Mouse (Mus musculus) kidney, adult 8-10 months (tissue): ENCODE measurements around the gene Ate1.
"Not testable (repeated sequence)": the region's sequence is repeated elsewhere in the genome, so short reads cannot be mapped to it uniquely, and the experiment has no call there.

ENCODE experiments used
- DNase-seq, 2 experiments: peaks; one replicate each; pipeline ENCODE4 v3.0.0; 2022

The Ate1 gene

GRCm38 (mm10) chr7:130390060-130390459, 130.1 kb downstream of the Ate1 start:
- not testable (repeated sequence) for DNase-seq

DNA sequence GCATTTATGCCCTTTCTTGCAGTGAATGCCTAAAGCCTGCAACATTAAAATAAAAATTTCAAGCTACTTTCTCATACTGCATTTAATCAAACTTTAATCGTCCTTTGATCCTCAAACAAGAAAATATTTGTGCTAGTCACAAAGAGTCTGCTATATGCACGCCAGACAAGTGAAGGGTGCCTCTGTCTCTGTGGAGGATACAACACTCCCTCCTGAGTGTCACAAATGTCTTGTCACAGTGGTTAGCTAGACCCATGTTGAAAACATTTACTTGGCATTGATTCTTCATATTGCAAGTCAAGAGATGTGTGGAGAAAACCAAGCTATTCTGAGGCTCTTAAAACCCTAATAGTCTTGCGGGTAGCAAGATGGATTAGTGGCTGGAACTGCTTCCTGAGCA, 133.9 kb downstream of the Ate1 start:
- no peak for DNase-seq

- DNase-seq = no peak
These were observed 134.4 kb downstream of the Ate1 start for GRCm38 (mm10) chr7:130385732-130386294.

DNA sequence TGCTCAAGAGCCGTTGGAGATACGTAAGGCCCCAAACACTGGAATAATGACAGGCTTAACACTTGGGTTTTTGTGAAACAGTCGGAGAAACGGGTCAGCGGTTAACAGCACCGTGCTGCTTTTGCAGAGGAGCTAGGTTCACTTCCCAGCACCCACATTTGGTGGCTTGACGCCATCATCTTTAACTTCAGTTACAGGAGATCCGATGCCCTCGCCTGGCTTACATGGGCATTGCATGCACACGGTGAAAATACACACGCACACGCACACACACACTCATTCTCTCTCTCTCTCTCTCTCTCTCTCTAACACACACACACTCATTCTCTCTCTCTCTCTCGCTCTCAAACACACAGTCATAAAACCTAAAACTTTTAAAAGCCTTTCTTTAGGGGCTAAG, 138.0 kb downstream of the Ate1 start:
- DNase-seq = no peak

GRCm38 (mm10) chr7:130381387-130381951, 138.7 kb downstream of the Ate1 start:
- no peak for DNase-seq

DNA sequence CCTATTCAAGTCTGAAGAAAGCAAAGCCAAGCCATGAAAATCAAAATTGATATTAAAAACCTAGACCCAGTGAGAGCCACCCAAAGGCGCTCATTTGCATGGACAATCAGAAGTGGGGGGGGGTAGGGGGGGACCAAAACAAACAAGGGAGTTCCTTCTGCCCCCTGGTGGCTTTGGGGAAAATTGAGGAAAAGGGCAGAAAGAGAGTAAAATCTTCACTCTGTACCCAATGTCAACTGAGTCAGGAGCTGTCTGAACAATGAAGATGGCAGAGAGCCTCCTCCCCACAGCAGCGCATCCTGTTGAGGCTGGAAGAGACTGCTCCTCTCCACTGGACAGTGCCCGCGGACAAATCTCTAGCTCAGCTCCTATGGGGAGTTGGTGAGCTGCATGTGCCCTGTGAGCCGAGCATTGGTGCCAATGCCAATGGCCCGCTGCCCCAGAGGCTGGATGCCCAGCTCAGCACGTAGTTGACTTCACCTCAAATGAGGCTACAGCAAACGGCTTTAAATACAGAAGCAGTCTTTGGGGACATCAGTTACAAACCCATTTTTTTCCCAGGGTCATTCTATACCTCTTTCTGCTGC, 139.3 kb downstream of the Ate1 start:
- no peak for DNase-seq

DNA sequence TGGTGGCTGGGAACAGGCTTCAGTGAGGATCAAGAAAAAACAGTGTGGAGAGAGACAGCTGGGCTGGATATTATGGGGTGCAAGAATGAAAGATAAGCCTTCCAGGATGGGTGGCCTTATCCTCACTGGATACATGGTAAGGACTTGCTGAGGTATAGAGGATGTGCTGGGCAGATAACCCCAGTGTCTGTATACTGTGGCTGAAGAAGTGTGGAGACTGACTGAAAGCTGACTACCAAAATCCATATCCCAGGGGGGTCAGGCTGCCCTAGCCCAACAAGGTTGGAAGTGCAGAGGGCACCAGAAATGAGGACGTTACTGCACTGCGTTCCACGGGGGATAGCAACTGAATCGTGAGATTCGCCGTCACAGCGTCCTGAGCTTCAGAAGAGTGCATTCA, 139.8 kb downstream of the Ate1 start:
- no peak for DNase-seq

- DNase-seq = no peak
These were observed 140.3 kb downstream of the Ate1 start for GRCm38 (mm10) chr7:130379886-130380285.

GRCm38 (mm10) chr7:130378308-130378707, 141.9 kb downstream of the Ate1 start:
- no peak for DNase-seq

DNA sequence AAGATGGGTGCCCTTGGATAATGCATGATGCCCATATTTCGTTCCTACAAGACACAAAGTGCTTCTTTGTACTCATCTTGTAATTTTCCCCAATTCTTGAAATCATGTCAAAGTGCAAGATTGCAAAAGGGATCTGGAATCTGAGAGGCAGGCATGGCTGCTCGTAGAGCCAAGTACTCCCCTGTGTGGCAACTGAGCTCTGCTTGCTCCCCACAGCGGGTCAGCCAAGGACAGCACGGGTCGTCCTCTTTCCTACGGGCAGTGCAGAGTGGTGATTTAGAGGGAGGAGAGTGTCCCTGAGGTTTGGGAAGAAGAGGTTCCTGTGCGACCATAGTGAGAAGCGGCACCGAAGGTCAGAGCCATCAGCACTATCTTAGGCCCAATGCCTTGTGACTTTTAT, 145.9 kb downstream of the Ate1 start:
- no peak for DNase-seq

GRCm38 (mm10) chr7:130368827-130369641, 151.1 kb downstream of the Ate1 start:
- no peak for DNase-seq

DNA sequence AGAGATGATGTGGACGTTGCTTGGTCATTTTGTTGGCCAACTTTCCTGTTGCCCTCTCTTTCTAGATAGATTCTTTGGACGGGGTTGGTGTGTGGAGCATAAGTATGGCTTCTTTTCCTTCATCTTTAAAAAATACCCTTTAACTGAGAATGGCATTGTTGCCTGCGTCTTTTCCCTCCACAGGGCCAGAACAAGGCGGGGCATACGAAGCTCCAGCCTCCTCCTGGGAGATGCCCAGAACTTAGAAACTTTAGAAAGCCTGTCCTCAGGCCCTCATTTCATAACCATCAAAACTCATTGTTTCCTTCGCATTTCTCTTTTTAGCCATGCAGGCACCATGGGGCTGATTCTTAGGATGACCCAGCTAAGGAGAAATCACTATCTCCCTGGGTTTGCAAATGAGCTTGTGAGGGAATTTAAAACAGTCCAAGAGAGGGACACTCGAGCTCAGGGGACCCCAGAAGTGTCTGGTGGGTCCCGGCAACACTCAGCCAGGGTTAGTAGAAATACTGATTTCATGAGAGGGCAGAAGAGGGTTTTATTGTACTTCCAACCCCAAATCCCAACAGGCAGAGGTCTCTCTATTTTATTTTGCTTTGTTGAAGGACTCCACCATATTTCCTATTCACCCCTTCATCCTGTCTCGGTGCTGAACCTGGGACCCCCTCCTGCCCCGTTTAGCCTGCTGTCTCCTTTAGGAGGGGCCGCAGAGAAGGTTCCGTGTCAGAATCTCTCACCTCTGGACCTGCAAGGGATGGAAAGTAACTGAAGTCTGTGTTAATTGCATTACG, 151.9 kb downstream of the Ate1 start:
- no peak for DNase-seq

- DNase-seq = no peak
These were observed 152.7 kb downstream of the Ate1 start for GRCm38 (mm10) chr7:130367222-130368035.

- DNase-seq = no peak
These were observed 154.5 kb downstream of the Ate1 start for GRCm38 (mm10) chr7:130365711-130366110.
